ENCODE assay signal across 11 mouse cellular contexts in the genomic region with DNA sequence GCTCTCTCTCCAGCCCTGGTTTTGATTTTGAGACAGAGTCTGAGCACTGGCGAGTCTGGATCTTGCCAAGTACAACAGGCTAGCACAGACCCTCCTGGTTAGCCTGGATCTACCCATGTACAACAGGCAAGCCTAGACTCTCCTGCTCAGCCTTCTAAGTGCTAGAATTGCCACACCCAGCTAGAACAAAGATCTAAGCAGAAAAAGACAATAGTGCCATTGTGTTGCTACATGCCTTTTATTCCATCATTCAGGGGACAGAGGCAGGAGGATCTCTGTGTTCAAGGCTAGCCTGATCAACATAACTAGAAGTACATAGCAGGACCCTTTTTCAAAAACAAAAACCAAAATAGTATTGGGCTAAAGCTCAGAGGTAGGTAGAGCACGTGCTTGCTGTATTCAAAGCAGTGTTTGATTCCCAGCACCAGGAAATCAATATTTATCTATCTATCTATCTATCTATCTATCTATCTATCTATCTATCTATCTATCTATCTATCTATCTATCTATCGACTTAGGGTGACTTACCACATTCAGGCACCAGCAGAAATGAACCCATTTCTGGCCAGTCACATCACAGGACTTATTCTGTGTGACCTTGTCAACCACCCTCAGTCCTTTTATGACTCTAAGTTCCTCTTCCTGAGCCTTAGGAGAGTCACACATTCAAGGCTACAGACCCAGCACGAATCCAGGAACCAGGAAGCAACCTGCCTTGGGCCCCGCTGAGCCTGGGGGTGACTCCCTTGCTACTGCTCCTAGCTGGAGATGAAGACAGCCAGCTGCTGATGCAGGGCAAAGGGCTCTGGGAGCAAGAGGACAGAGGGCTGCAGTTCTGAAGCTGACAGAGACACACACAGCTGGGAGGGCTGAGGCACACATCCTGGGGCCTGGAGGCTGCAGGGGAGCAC. TPM values are rescaled to one million over a fixed set of nuclear protein-coding genes. Genes with fewer than 3 reads are reported as not detected.
DNase-seq lines count a peak whose midpoint lies in the region; ATAC-seq and TF ChIP-seq lines count a peak whose summit lies in the region.
"Had no signal": no experiment of that assay in that cellular context is flagged by ENCODE, and none has a peak within 500 bp of the region (broad histone marks: within the 10 kb centered on the region; RNA-seq: fewer than 3 reads in every experiment).

No protein-coding gene starts in this region.

- 61% methylated on average over 5 of the region's 5 CpGs for WGBS in lung, embryonic 14.5 days
- 67% methylated on average over 5 of the region's 5 CpGs for WGBS in intestine, embryonic 15.5 days

- ATAC-seq in lung, embryonic 14.5 days (ENCODE audit: insufficient read depth), result peak; percentile 14; the same call in 1 of the 2 replicates
- 0 out of 2 replicates have a peak, but pooled peaks have one; percentile 17 for ATAC-seq in G1E (ENCODE audit: extremely low read depth, insufficient number of reproducible peaks, low FRiP score, poor library complexity, severe bottlenecking)
- peak; percentile 73 for ATAC-seq in intestine, embryonic 15.5 days
- 0 out of 2 replicates have a peak, but pooled peaks have one; percentile 17 for ATAC-seq in neutrophil, adult 5-6 weeks (ENCODE audit: extremely low read depth, insufficient number of reproducible peaks, low FRiP score, poor library complexity, severe bottlenecking)

- no peak overlapping the region for H3K4me2 ChIP-seq in lung, embryonic 14.5 days
- H3K4me2 ChIP-seq in intestine, embryonic 15.5 days (replicated peaks), result no peak overlapping the region

- no peaks in the 10 kb centered on the region for H3K4me1 ChIP-seq in lung, embryonic 14.5 days (ENCODE audit: insufficient read depth)
- H3K4me1 ChIP-seq in G1E (ENCODE audit: insufficient read depth, low read depth, low read length), result peaks cover 63% of the 10 kb centered on the region
- H3K4me1 ChIP-seq in intestine, embryonic 15.5 days (replicated peaks), result peaks cover 8% of the 10 kb centered on the region

- peak; percentile 39 for DNase-seq in lung, embryonic 14.5 days
- no peak for DNase-seq in lung, postnatal 25 days (ENCODE audit: low spot score)
- DNase-seq in G1E (ENCODE audit: low spot score) (peak; percentile 35), adipocyte (ENCODE audit: low spot score) (no peak)
- DNase-seq in adrenal gland, adult 18-20 months (ENCODE audit: low spot score in 2 of 2), result no peak
- DNase-seq: heart, postnatal 4 days; right cerebral cortex, postnatal 14 days; thymus, postnatal 36 days had no signal

- H3K4me3 ChIP-seq in lung, embryonic 14.5 days (ENCODE audit: low read depth, low read length), result no peak overlapping the region
- H3K4me3 ChIP-seq in G1E (ENCODE audit: low read depth, low read length), result no peak overlapping the region
- H3K4me3 ChIP-seq in intestine, embryonic 15.5 days (replicated peaks), result no peak overlapping the region

- H3K36me3 ChIP-seq in lung, embryonic 14.5 days (ENCODE audit: insufficient read depth), result peaks cover 3% of the 10 kb centered on the region; the same call in 1 of the 2 replicates
- H3K36me3 ChIP-seq in G1E (replicated peaks), result peaks cover 31% of the 10 kb centered on the region
- no peaks in the 10 kb centered on the region for H3K36me3 ChIP-seq in intestine, embryonic 15.5 days

- no peaks in the 10 kb centered on the region for H3K27me3 ChIP-seq in lung, embryonic 14.5 days (ENCODE audit: insufficient read depth, low read length)
- H3K27me3 ChIP-seq in G1E (ENCODE audit: insufficient read depth, low read length), result no peaks in the 10 kb centered on the region
- no peaks in the 10 kb centered on the region for H3K27me3 ChIP-seq in intestine, embryonic 15.5 days (replicated peaks)

- H3K9me3 ChIP-seq in lung, embryonic 14.5 days (ENCODE audit: low read depth, low read length), result no peaks in the 10 kb centered on the region
- no peaks in the 10 kb centered on the region for H3K9me3 ChIP-seq in G1E (replicated peaks)
- H3K9me3 ChIP-seq in intestine, embryonic 15.5 days, result no peaks in the 10 kb centered on the region

- no peak for TF ChIP-seq CTCF in lung, embryonic 14.5 days (IDR thresholded peaks at IDR 0.05; ENCODE audit: low read depth)
- TF ChIP-seq CTCF in G1E (IDR thresholded peaks at IDR 0.05; ENCODE audit: low read depth, low read length), result no peak

- H3K27ac ChIP-seq in lung, embryonic 14.5 days (ENCODE audit: low read depth), result peak overlapping the region; percentile 46; the same call in 1 of the 2 replicates
- peak overlapping the region; percentile 18 for H3K27ac ChIP-seq in intestine, embryonic 15.5 days
- H3K27ac ChIP-seq: liver, embryonic 14.5 days had no signal

- H3K9ac ChIP-seq in lung, embryonic 14.5 days, result peak overlapping the region; percentile 26; the same call in 1 of the 2 replicates
- H3K9ac ChIP-seq in intestine, embryonic 15.5 days, result no peak overlapping the region
- H3K9ac ChIP-seq: liver, embryonic 14.5 days had no signal

RNA-seq across cellular contexts. Expression of gene Slc25a19, which starts 10.7 kb away (rescaled TPM):
- polyA plus RNA-seq in lung, embryonic 14.5 days (2014; fragmentation: Nextera tagmentation; extraction: Ambion mirVana), result 18.5 and 22.5 TPM in 2 replicates
- total RNA-seq in G1E (2014; fragmentation: Nextera tagmentation) (19.9 and 37.8 TPM in 2 replicates), G1E (2017) (21.5 and 22.3 TPM in 2 replicates)
- polyA plus RNA-seq in G1E (2012), result 24.2 and 26.0 TPM in 2 replicates
- 24.7 and 25.4 TPM in 2 replicates for polyA plus RNA-seq in intestine, embryonic 15.5 days (2015; fragmentation: Nextera tagmentation; extraction: Ambion mirVana)
- 51.0 and 53.3 TPM in 2 replicates for total RNA-seq in neutrophil, adult 5-6 weeks (2017)
- 100 to 1,000 TPM; 108 to 204 TPM for total RNA-seq in adrenal gland, adult 18-20 months (2021)

RNA-seq across cellular contexts. Expression of gene Mif4gd, which starts 26.0 kb away (rescaled TPM):
- 21.8 and 22.3 TPM in 2 replicates for polyA plus RNA-seq in lung, embryonic 14.5 days (2014; fragmentation: Nextera tagmentation; extraction: Ambion mirVana)
- 43.6 and 59.8 TPM in 2 replicates for total RNA-seq in G1E (2014; fragmentation: Nextera tagmentation)
- 49.9 and 59.4 TPM in 2 replicates for total RNA-seq in G1E (2017)
- 24.3 and 32.4 TPM in 2 replicates for polyA plus RNA-seq in G1E (2012)
- polyA plus RNA-seq in intestine, embryonic 15.5 days (2015; fragmentation: Nextera tagmentation; extraction: Ambion mirVana), result 30.0 and 34.6 TPM in 2 replicates
- total RNA-seq in neutrophil, adult 5-6 weeks (2017), result 167 and 177 TPM in 2 replicates
- 100 to 1,000 TPM in 1 of 2 experiments, 10 to 100 TPM in 1; 85.4 to 145 TPM for total RNA-seq in adrenal gland, adult 18-20 months (2021)

RNA-seq across cellular contexts. Expression of gene Gga3, which starts 34.9 kb away (rescaled TPM):
- polyA plus RNA-seq in lung, embryonic 14.5 days (2014; fragmentation: Nextera tagmentation; extraction: Ambion mirVana), result 22.5 and 22.7 TPM in 2 replicates
- total RNA-seq in G1E (2014; fragmentation: Nextera tagmentation), result 58.5 and 95.5 TPM in 2 replicates
- 13.7 and 22.7 TPM in 2 replicates for total RNA-seq in G1E (2017)
- 102 and 144 TPM in 2 replicates for polyA plus RNA-seq in G1E (2012)
- polyA plus RNA-seq in intestine, embryonic 15.5 days (2015; fragmentation: Nextera tagmentation; extraction: Ambion mirVana), result 18.3 and 18.6 TPM in 2 replicates
- total RNA-seq in neutrophil, adult 5-6 weeks (2017), result 63.1 and 82.1 TPM in 2 replicates
- 10 to 100 TPM; 25.6 to 27.0 TPM for total RNA-seq in adrenal gland, adult 18-20 months (2021)

RNA-seq across cellular contexts. Expression of gene Mrps7, which starts 35.0 kb away (rescaled TPM):
- 93.3 and 95.6 TPM in 2 replicates for polyA plus RNA-seq in lung, embryonic 14.5 days (2014; fragmentation: Nextera tagmentation; extraction: Ambion mirVana)
- total RNA-seq in G1E (2014; fragmentation: Nextera tagmentation) (34.3 and 41.0 TPM in 2 replicates), G1E (2017) (52.8 and 53.5 TPM in 2 replicates)
- 61.1 and 68.7 TPM in 2 replicates for polyA plus RNA-seq in G1E (2012)
- polyA plus RNA-seq in intestine, embryonic 15.5 days (2015; fragmentation: Nextera tagmentation; extraction: Ambion mirVana), result 89.5 and 98.3 TPM in 2 replicates
- 23.5 and 27.0 TPM in 2 replicates for total RNA-seq in neutrophil, adult 5-6 weeks (2017)
- 100 to 1,000 TPM; 105 to 107 TPM for total RNA-seq in adrenal gland, adult 18-20 months (2021)

Comparison
In these comparisons a context has a peak if more than half of its experiments do, and no peak if none do; other contexts are left out.
1. DNase-seq: peak in lung, embryonic 14.5 days (single experiment) and G1E (single experiment); none in lung, postnatal 25 days (single experiment), adipocyte (single experiment) and adrenal gland, adult 18-20 months (0 of 2).
2. ATAC-seq: peak in every context shown above with its lines; median percentile 73 in intestine, embryonic 15.5 days; 17 in G1E; 17 in neutrophil, adult 5-6 weeks; 14 in lung, embryonic 14.5 days.